Mouse (Mus musculus): Measurements from ENCODE around the gene Large2. TPM values are rescaled to one million over a fixed set of nuclear protein-coding genes. Genes with fewer than 3 reads are reported as not detected.

Large2 gene
- polyA plus RNA-seq, 1 experiment from 2014 or later = 11.1 TPM

DNA sequence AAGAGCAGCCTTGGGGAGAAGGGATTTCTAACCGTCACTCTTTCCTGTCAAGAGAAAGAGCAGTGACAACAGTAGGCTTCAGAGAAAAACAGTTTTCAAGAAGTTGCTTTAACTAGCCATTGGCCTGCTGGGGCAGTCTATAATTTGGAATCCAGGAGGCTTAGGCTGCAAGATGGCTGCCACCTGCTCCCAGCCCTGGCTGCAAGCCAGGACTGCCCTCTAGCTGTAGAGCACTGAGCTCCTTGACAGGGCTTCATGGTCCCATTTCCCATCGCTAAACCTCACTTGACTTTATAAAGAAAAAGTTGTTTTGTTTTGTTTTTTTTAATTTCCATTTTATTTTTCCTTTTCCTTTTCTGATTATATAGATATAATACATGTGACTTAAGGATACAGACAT lies 43.3 kb downstream of the Large2 start:
- Histone ChIP-seq H3K36me3 (ENCODE audit: control insufficient read depth, insufficient read depth, low read length) (peaks cover 87% of the 10 kb centered on the region), H3K9me3 (ENCODE audit: control insufficient read depth, low read length) (no peaks in the 10 kb centered on the region), H3K27me3 (replicated peaks; ENCODE audit: control insufficient read depth, insufficient read depth, low read length) (no peaks in the 10 kb centered on the region), H3K4me1 (ENCODE audit: control insufficient read depth, insufficient read depth, low read length) (no peaks in the 10 kb centered on the region), H3K9ac (ENCODE audit: low read depth, low read length) (no peak overlapping the region), H3K4me3 (ENCODE audit: low read depth, low read length) (no peak overlapping the region), H3K27ac (replicated peaks; ENCODE audit: low read depth, low read length) (no peak overlapping the region), H3K4me2 (ENCODE audit: low read depth, low read length) (no peak overlapping the region)
- ATAC-seq (ENCODE audit: low read depth) (no peak), DNase-seq (ENCODE audit: low spot score) (peak; percentile 67)
- 79% methylated on average over 2 of the region's 2 CpGs for WGBS

DNA sequence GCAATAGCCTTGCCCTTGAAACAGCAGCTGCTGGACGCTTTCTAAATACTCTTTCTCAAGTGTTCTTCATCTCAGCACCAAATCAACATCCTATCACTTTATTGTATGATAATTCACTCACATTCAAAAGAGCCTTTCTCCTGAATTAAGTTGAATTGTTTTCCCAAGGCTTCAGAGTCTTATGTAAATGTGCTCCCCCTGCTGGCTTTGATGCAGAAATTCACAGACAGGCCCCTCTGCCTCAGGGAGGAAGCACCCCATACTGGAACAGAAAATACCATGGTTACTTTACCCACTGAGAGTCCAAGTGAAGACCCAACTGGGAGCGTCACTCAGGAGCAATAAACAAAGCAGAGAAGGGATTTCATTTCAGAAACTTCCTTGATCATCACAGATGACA lies 43.8 kb downstream of the Large2 start:
- 35% methylated on average over 2 of the region's 2 CpGs for WGBS
- Histone ChIP-seq H3K9ac (ENCODE audit: low read depth, low read length) (no peak overlapping the region), H3K4me2 (ENCODE audit: low read depth, low read length) (no peak overlapping the region), H3K27me3 (replicated peaks; ENCODE audit: control insufficient read depth, insufficient read depth, low read length) (no peaks in the 10 kb centered on the region), H3K9me3 (ENCODE audit: control insufficient read depth, low read length) (no peaks in the 10 kb centered on the region), H3K36me3 (ENCODE audit: control insufficient read depth, insufficient read depth, low read length) (peaks cover 84% of the 10 kb centered on the region), H3K4me3 (ENCODE audit: low read depth, low read length) (no peak overlapping the region), H3K4me1 (ENCODE audit: control insufficient read depth, insufficient read depth, low read length) (no peaks in the 10 kb centered on the region), H3K27ac (replicated peaks; ENCODE audit: low read depth, low read length) (no peak overlapping the region)
- ATAC-seq (ENCODE audit: low read depth) = no peak
- DNase-seq (ENCODE audit: low spot score) = peak; percentile 76

DNA sequence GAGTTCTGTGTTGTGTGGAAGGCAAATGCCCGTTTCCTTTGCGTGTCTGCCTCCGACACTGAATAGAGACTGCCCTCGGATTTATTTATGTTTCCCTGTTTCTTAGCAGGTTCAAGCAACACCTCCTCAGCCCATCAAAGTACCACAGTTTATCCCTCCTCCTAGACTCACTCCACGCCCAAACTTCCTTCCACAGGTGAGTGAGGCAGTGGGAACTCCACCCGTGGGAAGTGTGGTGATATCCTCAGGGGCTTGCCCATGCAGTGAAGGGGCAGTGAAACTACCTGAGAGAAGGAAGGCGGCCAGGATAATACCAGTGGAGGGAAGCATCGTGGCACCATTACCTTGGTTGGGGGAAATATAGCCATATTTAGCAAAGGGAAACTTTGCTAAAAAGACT lies 46.5 kb downstream of the Large2 start:
- Histone ChIP-seq H3K4me2 (ENCODE audit: low read depth, low read length) (no peak overlapping the region), H3K27ac (replicated peaks; ENCODE audit: low read depth, low read length) (no peak overlapping the region), H3K27me3 (replicated peaks; ENCODE audit: control insufficient read depth, insufficient read depth, low read length) (no peaks in the 10 kb centered on the region), H3K9ac (ENCODE audit: low read depth, low read length) (no peak overlapping the region), H3K36me3 (ENCODE audit: control insufficient read depth, insufficient read depth, low read length) (peaks cover 73% of the 10 kb centered on the region), H3K4me3 (ENCODE audit: low read depth, low read length) (no peak overlapping the region), H3K9me3 (ENCODE audit: control insufficient read depth, low read length) (no peaks in the 10 kb centered on the region), H3K4me1 (ENCODE audit: control insufficient read depth, insufficient read depth, low read length) (no peaks in the 10 kb centered on the region)
- DNase-seq (ENCODE audit: low spot score) (no peak), ATAC-seq (ENCODE audit: low read depth) (no peak)
- 93% methylated on average over 8 of the region's 8 CpGs for WGBS

DNA sequence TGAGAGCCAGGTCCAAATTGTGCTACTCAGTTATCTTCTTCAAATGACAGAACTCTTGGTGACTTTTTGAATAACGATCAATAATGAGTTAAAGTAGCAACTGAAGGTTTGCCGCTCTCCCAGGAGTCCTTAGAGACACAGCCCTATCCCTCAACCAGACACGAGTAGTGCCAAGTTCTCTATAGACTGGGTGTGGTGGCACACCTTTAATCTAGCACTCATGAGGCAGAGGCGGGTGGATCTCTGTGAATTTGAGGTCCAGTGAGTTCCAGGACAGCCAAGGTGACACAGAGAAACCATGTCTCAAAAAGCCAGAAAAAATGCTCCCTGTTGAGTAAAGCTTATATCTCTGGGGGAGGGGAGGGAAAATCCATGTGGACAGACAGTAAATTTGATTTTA lies 47.1 kb downstream of the Large2 start:
- no peaks in the 10 kb centered on the region for H3K27me3 ChIP-seq (replicated peaks; ENCODE audit: control insufficient read depth, insufficient read depth, low read length)
- peaks cover 76% of the 10 kb centered on the region for H3K36me3 ChIP-seq (ENCODE audit: control insufficient read depth, insufficient read depth, low read length)
- no peak overlapping the region for H3K4me3 ChIP-seq (ENCODE audit: low read depth, low read length)
- ATAC-seq (ENCODE audit: low read depth) (no peak), DNase-seq (ENCODE audit: low spot score) (no peak)
- no peak overlapping the region for H3K27ac ChIP-seq (replicated peaks; ENCODE audit: low read depth, low read length)
- no peak overlapping the region for H3K4me2 ChIP-seq (ENCODE audit: low read depth, low read length)
- H3K9me3 ChIP-seq (ENCODE audit: control insufficient read depth, low read length) = no peaks in the 10 kb centered on the region; the same call in 1 of the 2 replicates
- WGBS = 96% methylated on average over 4 of the region's 4 CpGs
- no peak overlapping the region for H3K9ac ChIP-seq (ENCODE audit: low read depth, low read length)
- H3K4me1 ChIP-seq (ENCODE audit: control insufficient read depth, insufficient read depth, low read length) = no peaks in the 10 kb centered on the region

DNA sequence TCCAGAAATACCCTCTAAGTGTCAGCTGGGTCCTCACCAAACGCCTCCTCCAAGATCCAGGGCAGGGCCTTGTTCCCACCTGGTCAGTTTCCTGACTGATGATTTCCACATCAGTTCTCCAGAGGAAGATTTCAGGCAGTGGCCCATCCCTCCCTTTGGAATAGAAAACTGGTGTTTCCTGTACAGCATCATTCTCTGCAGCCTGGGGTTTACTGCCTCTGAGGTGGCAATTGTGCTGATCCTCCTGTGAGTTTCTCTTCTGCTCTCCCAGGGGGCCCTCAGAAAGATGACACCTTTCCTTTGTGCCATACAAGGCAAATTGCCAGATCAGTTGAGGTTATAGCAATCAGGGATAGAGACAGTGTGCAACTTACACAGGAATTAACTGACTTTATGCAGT lies 48.4 kb downstream of the Large2 start:
- DNase-seq (ENCODE audit: low spot score) = peak; percentile 55
- Histone ChIP-seq H3K36me3 (ENCODE audit: control insufficient read depth, insufficient read depth, low read length) (peaks cover 74% of the 10 kb centered on the region), H3K9ac (ENCODE audit: low read depth, low read length) (no peak overlapping the region), H3K9me3 (ENCODE audit: control insufficient read depth, low read length) (no peaks in the 10 kb centered on the region; the same call in 1 of the 2 replicates), H3K4me1 (ENCODE audit: control insufficient read depth, insufficient read depth, low read length) (no peaks in the 10 kb centered on the region), H3K4me2 (ENCODE audit: low read depth, low read length) (no peak overlapping the region), H3K27me3 (replicated peaks; ENCODE audit: control insufficient read depth, insufficient read depth, low read length) (no peaks in the 10 kb centered on the region), H3K4me3 (ENCODE audit: low read depth, low read length) (no peak overlapping the region), H3K27ac (replicated peaks; ENCODE audit: low read depth, low read length) (0 out of 2 replicates have a peak overlapping the region, but pooled peaks have one; percentile 10)
- ATAC-seq (ENCODE audit: low read depth) = peak; percentile 80
- 64% methylated on average over 1 of the region's 1 CpGs for WGBS

DNA sequence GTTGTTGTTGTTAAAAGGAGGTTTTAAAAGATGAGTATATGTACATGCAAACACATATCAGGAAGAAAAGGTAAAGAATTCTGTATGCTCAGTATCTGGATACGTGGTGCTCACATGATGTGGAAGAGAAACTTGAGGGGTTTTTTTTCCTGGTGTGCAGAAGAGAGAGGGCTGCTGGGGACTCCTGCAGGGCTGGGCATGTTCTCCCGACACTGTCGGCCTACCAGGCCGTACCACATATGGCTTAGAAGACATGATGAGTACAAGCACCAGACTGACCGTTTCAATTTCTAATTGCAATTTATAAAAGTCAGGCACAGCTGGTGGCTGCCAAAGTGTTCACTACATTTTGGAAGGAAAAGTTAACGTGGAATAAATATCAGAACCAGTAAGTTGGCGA lies 49.0 kb downstream of the Large2 start:
- Histone ChIP-seq H3K4me2 (ENCODE audit: low read depth, low read length) (no peak overlapping the region), H3K4me1 (ENCODE audit: control insufficient read depth, insufficient read depth, low read length) (no peaks in the 10 kb centered on the region), H3K27ac (replicated peaks; ENCODE audit: low read depth, low read length) (0 out of 2 replicates have a peak overlapping the region, but pooled peaks have one; percentile 10), H3K9ac (ENCODE audit: low read depth, low read length) (no peak overlapping the region), H3K27me3 (replicated peaks; ENCODE audit: control insufficient read depth, insufficient read depth, low read length) (no peaks in the 10 kb centered on the region), H3K9me3 (ENCODE audit: control insufficient read depth, low read length) (no peaks in the 10 kb centered on the region; the same call in 1 of the 2 replicates), H3K36me3 (ENCODE audit: control insufficient read depth, insufficient read depth, low read length) (peaks cover 71% of the 10 kb centered on the region), H3K4me3 (ENCODE audit: low read depth, low read length) (no peak overlapping the region)
- 85% methylated on average over 7 of the region's 7 CpGs for WGBS
- ATAC-seq (ENCODE audit: low read depth) = no peak
- DNase-seq (ENCODE audit: low spot score) = no peak

DNA sequence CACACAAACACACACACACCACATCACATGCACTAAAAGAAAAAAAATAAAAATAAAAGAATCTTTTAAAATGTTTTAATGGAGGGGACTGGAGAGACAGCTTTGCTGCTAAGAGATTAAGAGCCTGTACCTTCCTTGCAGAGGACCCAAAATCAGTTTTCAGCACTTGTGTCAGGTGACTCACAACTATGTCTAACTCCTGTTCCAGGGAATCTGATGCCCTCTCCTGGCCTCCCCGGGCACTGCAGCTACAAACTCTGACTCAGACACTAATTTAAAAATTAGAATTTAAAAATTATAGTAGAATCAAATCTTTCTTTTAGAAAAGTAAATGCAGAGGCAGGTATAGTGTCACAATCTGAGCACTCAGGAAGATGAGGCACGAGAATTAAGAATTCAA lies 52.0 kb downstream of the Large2 start:
- DNase-seq (ENCODE audit: low spot score) (no peak), ATAC-seq (ENCODE audit: low read depth) (no peak)
- Histone ChIP-seq H3K4me1 (ENCODE audit: control insufficient read depth, insufficient read depth, low read length) (no peaks in the 10 kb centered on the region), H3K4me2 (ENCODE audit: low read depth, low read length) (no peak overlapping the region), H3K27ac (replicated peaks; ENCODE audit: low read depth, low read length) (no peak overlapping the region), H3K9me3 (ENCODE audit: control insufficient read depth, low read length) (no peaks in the 10 kb centered on the region; the same call in 1 of the 2 replicates), H3K9ac (ENCODE audit: low read depth, low read length) (no peak overlapping the region), H3K4me3 (ENCODE audit: low read depth, low read length) (no peak overlapping the region), H3K36me3 (ENCODE audit: control insufficient read depth, insufficient read depth, low read length) (peaks cover 51% of the 10 kb centered on the region), H3K27me3 (replicated peaks; ENCODE audit: control insufficient read depth, insufficient read depth, low read length) (no peaks in the 10 kb centered on the region)
- 85% methylated on average over 2 of the region's 2 CpGs for WGBS

DNA sequence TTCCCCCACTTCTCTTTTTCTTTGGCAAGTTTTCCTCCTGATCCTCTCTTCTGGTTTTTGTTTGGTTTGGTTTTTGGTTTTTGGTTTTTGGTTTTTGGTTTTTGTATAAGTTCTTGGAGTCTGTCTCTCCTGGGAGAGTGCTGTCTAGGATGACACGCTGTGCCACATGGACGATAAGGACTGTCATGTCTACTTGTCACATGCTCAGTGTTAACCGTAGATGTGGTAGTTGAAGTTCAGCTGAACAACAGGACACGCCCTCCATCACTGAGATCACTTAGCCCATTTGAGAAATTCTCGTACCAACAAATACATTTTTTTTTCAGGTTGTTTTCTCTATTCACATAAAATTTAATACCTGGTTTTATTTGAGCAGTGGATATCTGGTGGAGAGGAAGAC lies 57.4 kb downstream of the Large2 start:
- H3K4me3 ChIP-seq (ENCODE audit: low read depth, low read length) = no peak overlapping the region
- H3K4me1 ChIP-seq (ENCODE audit: control insufficient read depth, insufficient read depth, low read length) = no peaks in the 10 kb centered on the region; the same call in 1 of the 2 replicates
- DNase-seq (ENCODE audit: low spot score) (no peak), ATAC-seq (ENCODE audit: low read depth) (no peak)
- H3K27ac ChIP-seq (replicated peaks; ENCODE audit: low read depth, low read length) = no peak overlapping the region
- no peak overlapping the region for H3K9ac ChIP-seq (ENCODE audit: low read depth, low read length)
- no peak overlapping the region for H3K4me2 ChIP-seq (ENCODE audit: low read depth, low read length)
- H3K36me3 ChIP-seq (ENCODE audit: control insufficient read depth, insufficient read depth, low read length) = peaks cover 18% of the 10 kb centered on the region
- no peaks in the 10 kb centered on the region for H3K9me3 ChIP-seq (ENCODE audit: control insufficient read depth, low read length)
- 78% methylated on average over 5 of the region's 5 CpGs for WGBS
- H3K27me3 ChIP-seq (replicated peaks; ENCODE audit: control insufficient read depth, insufficient read depth, low read length) = no peaks in the 10 kb centered on the region

DNA sequence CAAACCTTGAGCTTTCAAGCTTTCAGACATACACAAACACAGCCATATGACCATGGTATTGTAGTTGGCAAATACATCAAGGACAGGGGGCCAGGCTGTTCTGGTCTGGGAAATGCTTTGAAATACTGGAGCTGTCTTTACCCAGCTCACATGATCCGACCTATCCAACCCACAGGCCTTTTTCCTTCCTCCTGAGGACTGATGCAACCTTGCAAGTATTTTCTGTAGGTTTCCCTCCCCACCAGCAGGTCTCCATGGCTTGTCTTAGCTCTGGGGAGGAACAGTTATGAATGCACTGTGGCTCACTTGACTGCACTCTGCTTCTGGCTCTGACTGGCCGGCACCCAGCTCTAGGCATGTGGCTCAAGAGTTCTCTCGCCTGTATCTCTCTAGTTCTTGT lies 58.0 kb downstream of the Large2 start:
- H3K9me3 ChIP-seq (ENCODE audit: control insufficient read depth, low read length) = no peaks in the 10 kb centered on the region
- H3K4me3 ChIP-seq (ENCODE audit: low read depth, low read length) = no peak overlapping the region
- H3K36me3 ChIP-seq (ENCODE audit: control insufficient read depth, insufficient read depth, low read length) = peaks cover 12% of the 10 kb centered on the region
- ATAC-seq (ENCODE audit: low read depth) = peak; percentile 46; the same call in 1 of the 2 replicates
- no peak overlapping the region for H3K9ac ChIP-seq (ENCODE audit: low read depth, low read length)
- no peaks in the 10 kb centered on the region for H3K27me3 ChIP-seq (replicated peaks; ENCODE audit: control insufficient read depth, insufficient read depth, low read length)
- no peak overlapping the region for H3K4me2 ChIP-seq (ENCODE audit: low read depth, low read length)
- peak; percentile 13 for DNase-seq (ENCODE audit: low spot score)
- 76% methylated on average over 3 of the region's 3 CpGs for WGBS
- H3K27ac ChIP-seq (replicated peaks; ENCODE audit: low read depth, low read length) = no peak overlapping the region
- no peaks in the 10 kb centered on the region; the same call in 1 of the 2 replicates for H3K4me1 ChIP-seq (ENCODE audit: control insufficient read depth, insufficient read depth, low read length)
